Mouse (Mus musculus) embryonic facial prominence, embryonic 10.5 days (tissue): ENCODE data around the gene Ifi203. TPM values are rescaled to one million over a fixed set of nuclear protein-coding genes. Genes with fewer than 3 reads are reported as not detected.
"Not testable (repeated sequence)": the region's sequence is repeated elsewhere in the genome, so short reads cannot be mapped to it uniquely, and the experiment has no call there.

Experiments used
- DNase-seq: peaks from one replicate; pipeline ENCODE4 v3.0.0-alpha.2; 2017; ENCODE audit warnings: low spot score
- H3K27ac ChIP-seq: fragments of 300-500 bp; sonication (generic); replicated peaks from 2 replicates; pipeline ENCODE4 v1.5.1; 2016; ENCODE audit warnings: mild to moderate bottlenecking
- H3K27me3 ChIP-seq: fragments of 300-500 bp; sonication (generic); replicated peaks from 2 replicates; pipeline ENCODE4 v1.6.1; 2016; ENCODE audit warnings: low read depth, mild to moderate bottlenecking; ENCODE audit not compliant: poor library complexity, severe bottlenecking
- H3K36me3 ChIP-seq: fragments of 300-500 bp; sonication (generic); replicated peaks from 2 replicates; pipeline ENCODE4 v1.6.1; 2016; ENCODE audit warnings: mild to moderate bottlenecking, moderate library complexity
- H3K4me1 ChIP-seq: fragments of 300-500 bp; sonication (generic); 2 replicates; pipeline ENCODE4 v1.6.1; 2016
- H3K4me3 ChIP-seq: fragments of 300-500 bp; sonication (generic); 2 replicates; pipeline ENCODE4 v1.5.1; 2016; ENCODE audit warnings: mild to moderate bottlenecking, moderate library complexity
- H3K9me3 ChIP-seq: fragments of 300-500 bp; sonication (generic); 2 replicates; pipeline ENCODE4 v1.6.1; 2016; ENCODE audit warnings: mild to moderate bottlenecking
- WGBS: fragments of 180-500 bp; shearing (Covaris S2); methylation state at CpG from one replicate; pipeline ENCODE4 v1.1.7; 2016; 5-methylcytosine and 5-hydroxymethylcytosine counted together
- polyA plus RNA-seq: library from polyadenylated mRNA; unstranded; fragments of >200 nt; fragmentation: Nextera tagmentation; extraction: Ambion mirVana; gene quantifications from 2 replicates; pipeline ENCODE4 v1.2.1, GENCODE M21; 2016

Gene Ifi203
- polyA plus RNA-seq, 1 experiment from 2014 or later, result not detected

GRCm38 (mm10) chr1:173878264-173878663 lies 64.2 kb downstream of the Ifi203 start:
- not testable (repeated sequence) for H3K4me1 ChIP-seq, H3K36me3 ChIP-seq, H3K9me3 ChIP-seq, H3K4me3 ChIP-seq, DNase-seq, H3K27me3 ChIP-seq, H3K27ac ChIP-seq
- 90% methylated on average over 6 of the region's 6 CpGs for WGBS

GRCm38 (mm10) chr1:173877125-173877524 lies 65.3 kb downstream of the Ifi203 start:
- not testable (repeated sequence) for H3K4me3 ChIP-seq, H3K27ac ChIP-seq, H3K4me1 ChIP-seq, H3K9me3 ChIP-seq, H3K36me3 ChIP-seq, DNase-seq, H3K27me3 ChIP-seq
- 89% methylated on average over 1 of the region's 1 CpGs for WGBS

Other genes with a start within 250 kb of the Ifi203 start
- gene Ifi207, start 200.9 kb downstream of the Ifi203 start, polyA plus RNA-seq, result 0.06 and 0.21 TPM in 2 replicates
- gene Ifi204, start 175.7 kb downstream of the Ifi203 start, polyA plus RNA-seq, result 0.30 and 0.72 TPM in 2 replicates
- 0.11 TPM in 1 of 2 replicates, not detected in the other for gene Ifi211, start 29.6 kb downstream of the Ifi203 start, polyA plus RNA-seq
- 0.10 TPM in 1 of 2 replicates, not detected in the other for gene Mndal, start 181 bp downstream of the Ifi203 start, polyA plus RNA-seq
- gene Ifi202b, start 40.1 kb upstream of the Ifi203 start, polyA plus RNA-seq, result not detected in 2 replicates
- not detected in 2 replicates for gene Ifi205, start 89.1 kb upstream of the Ifi203 start, polyA plus RNA-seq
- gene Olfr433, start 98.0 kb upstream of the Ifi203 start, polyA plus RNA-seq, result not detected in 2 replicates
- not detected in 2 replicates for gene Olfr432, start 106.5 kb upstream of the Ifi203 start, polyA plus RNA-seq
- not detected in 2 replicates for gene Olfr430, start 123.9 kb upstream of the Ifi203 start, polyA plus RNA-seq
- gene Olfr429, start 141.7 kb upstream of the Ifi203 start, polyA plus RNA-seq, result not detected in 2 replicates
- gene Olfr427, start 154.2 kb upstream of the Ifi203 start, polyA plus RNA-seq, result not detected in 2 replicates
- 0.31 TPM in 1 of 2 replicates, not detected in the other for gene Olfr231, start 178.5 kb upstream of the Ifi203 start, polyA plus RNA-seq
- gene Olfr424, start 188.8 kb upstream of the Ifi203 start, polyA plus RNA-seq, result not detected in 2 replicates
- 0.09 TPM in 1 of 2 replicates, not detected in the other for gene Olfr420, start 213.0 kb upstream of the Ifi203 start, polyA plus RNA-seq
- 1.6 TPM in 2 replicates for gene Spta1, start 230.1 kb upstream of the Ifi203 start, polyA plus RNA-seq